8 mouse cellular contexts compared by ENCODE assay signal in the genomic region with DNA sequence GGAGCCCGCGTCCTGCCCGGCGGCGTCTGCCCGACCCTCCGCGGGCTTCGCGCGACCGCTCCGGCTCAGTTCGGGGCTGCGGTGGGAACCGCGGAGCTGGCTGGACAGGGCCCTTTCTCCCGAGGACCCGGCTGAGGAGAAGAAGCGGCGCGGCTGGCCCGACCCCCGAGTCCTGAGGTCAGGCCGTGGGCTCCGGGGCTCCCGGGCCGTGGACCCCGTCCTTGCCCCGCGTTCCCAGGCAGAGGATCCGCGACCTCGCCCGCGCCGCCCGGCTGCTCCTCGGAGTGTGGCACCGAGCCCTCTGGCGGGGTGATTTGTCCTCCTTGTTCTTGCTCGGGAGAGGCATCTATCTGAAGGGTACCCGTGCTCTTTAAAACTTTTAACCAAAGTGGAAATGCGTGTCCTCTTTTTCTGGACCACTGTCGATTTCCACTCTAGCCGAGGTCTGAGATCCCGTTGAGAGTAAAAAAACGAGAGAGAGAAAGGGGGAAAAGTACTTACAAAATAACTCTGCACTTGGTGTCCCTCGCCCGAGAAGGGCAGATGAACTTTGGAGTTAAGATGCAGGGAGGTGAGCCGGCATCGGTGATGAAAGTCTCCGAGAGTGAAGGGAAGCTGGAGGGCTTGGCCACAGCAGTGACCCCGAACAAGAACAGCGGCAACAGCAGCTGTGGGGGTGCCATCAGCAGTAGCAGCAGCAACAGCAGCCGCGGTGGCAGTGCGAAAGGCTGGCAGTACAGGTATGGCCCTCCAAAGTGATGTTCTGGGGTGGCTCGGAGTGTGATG. TPM values are rescaled to one million over a fixed set of nuclear protein-coding genes. Genes with fewer than 3 reads are reported as not detected.
DNase-seq lines count a peak whose midpoint lies in the region; ATAC-seq lines count a peak whose summit lies in the region.

No protein-coding gene starts in this region.

- H3K9me3 ChIP-seq in liver, embryonic 15.5 days (replicated peaks): no peaks in the 10 kb centered on the region

- peak overlapping the region; percentile 87 for H3K27ac ChIP-seq in liver, embryonic 15.5 days (replicated peaks)

- H3K4me3 ChIP-seq in liver, embryonic 15.5 days (replicated peaks): peak overlapping the region; percentile 92

- peak overlapping the region; percentile 98 for H3K9ac ChIP-seq in liver, embryonic 15.5 days

- H3K27me3 ChIP-seq in liver, embryonic 15.5 days: no peaks in the 10 kb centered on the region

- peaks cover 26% of the 10 kb centered on the region for H3K4me1 ChIP-seq in liver, embryonic 15.5 days (replicated peaks)

- under 1% methylated on average over 59 of the region's 59 CpGs for WGBS in liver, embryonic 15.5 days (ENCODE audit: insufficient replicate concordance)

- DNase-seq in CD4-positive helper T cell, adult 2 months (ENCODE audit: low read depth, low spot score): peak; percentile 60
- peak; percentile 67 for DNase-seq in adipocyte (ENCODE audit: low spot score)
- DNase-seq in cerebellum, postnatal 4 days (ENCODE audit: low spot score in 2 of 2): peak; percentile 32 to 58
- peak; percentile 70 for DNase-seq in gastrocnemius, postnatal 10 days
- DNase-seq in neural tube, embryonic 10.5 days (ENCODE audit: extremely low spot score, low spot score): peak; percentile 85
- DNase-seq in thymus, postnatal 4 days: peak; percentile 82

- peak; percentile 52 for ATAC-seq in inflammation-experienced regulatory T-cells, adult 6 months
- ATAC-seq in liver, embryonic 15.5 days (ENCODE audit: insufficient read depth): peak; percentile 69

- peak overlapping the region; percentile 96 for H3K4me2 ChIP-seq in liver, embryonic 15.5 days

- no peaks in the 10 kb centered on the region for H3K36me3 ChIP-seq in liver, embryonic 15.5 days (replicated peaks)

RNA-seq across cellular contexts. Expression of gene Osbpl11, which starts 0.6 kb away (rescaled TPM):
- total RNA-seq in gastrocnemius, postnatal 10 days (2021): 10 to 100 TPM; 14.8 to 14.9 TPM
- 1 to 10 TPM; 5.7 to 8.9 (median 7.8) TPM for polyA plus RNA-seq in inflammation-experienced regulatory T-cells, adult 6 months (2017; shearing (Covaris generic))
- polyA plus RNA-seq in liver, embryonic 15.5 days (2015; fragmentation: Nextera tagmentation; extraction: Ambion mirVana): 5.6 and 5.7 TPM in 2 replicates

Comparison
In these comparisons a context has a peak if more than half of its experiments do, and no peak if none do; other contexts are left out.
1. Peak in every context shown above with its lines: DNase-seq, ATAC-seq, H3K4me3 ChIP-seq and H3K27ac ChIP-seq.